Mouse (Mus musculus) adrenal gland, postnatal 4 days (tissue): ENCODE measurements around the gene Ppp2r5c. TPM values are rescaled to one million over a fixed set of nuclear protein-coding genes. Genes with fewer than 3 reads are reported as not detected.

Source experiments
- DNase-seq, 2 experiments: peaks; one replicate each; pipeline ENCODE4 v3.0.0; 2021 to 2022; ENCODE audit warnings: low spot score in 2 of 2, mixed read lengths in 2 of 2
- total RNA-seq, 2 experiments: library from RNA; stranded (reverse); gene quantifications; 2 replicates each; pipeline ENCODE4 v1.2.3; 2021

Ppp2r5c gene
- total RNA-seq, 2 experiments from 2014 or later = 150 to 153 TPM

- no peak for DNase-seq
Measured at GRCm38 (mm10) chr12:110438367-110438973, 8.4 kb upstream of the Ppp2r5c start.

- DNase-seq = no peak
Measured at GRCm38 (mm10) chr12:110442238-110442637, 4.7 kb upstream of the Ppp2r5c start.

GRCm38 (mm10) chr12:110444530-110444929 lies 2.4 kb upstream of the Ppp2r5c start:
- DNase-seq = no peak

GRCm38 (mm10) chr12:110445775-110446174 lies 1.1 kb upstream of the Ppp2r5c start:
- DNase-seq = no peak

- peak; percentile 14 to 36 for DNase-seq
Measured at GRCm38 (mm10) chr12:110447306-110447705, 386 bp downstream of the Ppp2r5c start.

- no peak for DNase-seq
Measured at GRCm38 (mm10) chr12:110448767-110449166, 1.8 kb downstream of the Ppp2r5c start.

- peak in 1 of 2 experiments; percentile 56 for DNase-seq
Measured at GRCm38 (mm10) chr12:110454223-110454622, 7.3 kb downstream of the Ppp2r5c start.

GRCm38 (mm10) chr12:110456024-110456423 lies 9.1 kb downstream of the Ppp2r5c start:
- no peak for DNase-seq

- no peak for DNase-seq
Measured at GRCm38 (mm10) chr12:110458667-110459066, 11.7 kb downstream of the Ppp2r5c start.

GRCm38 (mm10) chr12:110460418-110461300 lies 13.7 kb downstream of the Ppp2r5c start:
- DNase-seq = peak in 1 of 2 experiments; percentile 35

GRCm38 (mm10) chr12:110463711-110464110 lies 16.8 kb downstream of the Ppp2r5c start:
- no peak for DNase-seq

- DNase-seq = no peak
Measured at GRCm38 (mm10) chr12:110471426-110471825, 24.5 kb downstream of the Ppp2r5c start.

- DNase-seq = no peak
Measured at GRCm38 (mm10) chr12:110472247-110472646, 25.3 kb downstream of the Ppp2r5c start.

- DNase-seq = no peak
Measured at GRCm38 (mm10) chr12:110474497-110474896, 27.6 kb downstream of the Ppp2r5c start.

GRCm38 (mm10) chr12:110476561-110476960 lies 29.6 kb downstream of the Ppp2r5c start:
- no peak for DNase-seq

- DNase-seq = no peak
Measured at GRCm38 (mm10) chr12:110477906-110478305, 31.0 kb downstream of the Ppp2r5c start.

GRCm38 (mm10) chr12:110478601-110479008 lies 31.7 kb downstream of the Ppp2r5c start:
- DNase-seq = no peak

- no peak for DNase-seq
Measured at GRCm38 (mm10) chr12:110479268-110479667, 32.3 kb downstream of the Ppp2r5c start.

- no peak for DNase-seq
Measured at GRCm38 (mm10) chr12:110480701-110481100, 33.8 kb downstream of the Ppp2r5c start.

- DNase-seq = no peak
Measured at GRCm38 (mm10) chr12:110483761-110484160, 36.8 kb downstream of the Ppp2r5c start.

GRCm38 (mm10) chr12:110484824-110485584 lies 38.1 kb downstream of the Ppp2r5c start:
- DNase-seq = no peak
